Mouse (Mus musculus) embryonic facial prominence, embryonic 11.5 days (tissue): ENCODE results near the gene Defb26. TPM values are rescaled to one million over a fixed set of nuclear protein-coding genes. Genes with fewer than 3 reads are reported as not detected.

Experiments
- ATAC-seq: fragments of 200-750 bp; cut with Nextera tagmentation; replicated peaks from 2 replicates; pipeline ENCODE4 v1.8.0; 2017; ENCODE audit warnings: low read depth; ENCODE audit not compliant: insufficient number of reproducible peaks, low FRiP score, low TSS enrichment
- DNase-seq: peaks from one replicate; pipeline ENCODE4 v3.0.0-alpha.2; 2015; ENCODE audit warnings: low spot score
- H3K27ac ChIP-seq: fragments of 300-500 bp; sonication (generic); replicated peaks from 2 replicates; pipeline ENCODE4 v1.5.1; 2014; ENCODE audit warnings: mild to moderate bottlenecking, low read depth, low read length, control low read depth
- H3K27me3 ChIP-seq: fragments of 300-500 bp; sonication (generic); 2 replicates; pipeline ENCODE4 v1.6.1; 2014; ENCODE audit warnings: mild to moderate bottlenecking, low read length, moderate library complexity, mixed read lengths; ENCODE audit not compliant: control insufficient read depth, insufficient read depth
- H3K36me3 ChIP-seq: fragments of 300-500 bp; sonication (generic); replicated peaks from 2 replicates; pipeline ENCODE4 v1.6.1; 2014; ENCODE audit warnings: low read depth, mild to moderate bottlenecking, low read length, moderate library complexity, mixed read lengths; ENCODE audit not compliant: control insufficient read depth, insufficient read depth
- H3K4me1 ChIP-seq: fragments of 300-500 bp; sonication (generic); 2 replicates; pipeline ENCODE4 v1.6.1; 2014; ENCODE audit warnings: low read length, mixed read lengths; ENCODE audit not compliant: control insufficient read depth, insufficient read depth
- H3K4me2 ChIP-seq: fragments of 300-500 bp; sonication (generic); 2 replicates; pipeline ENCODE4 v1.6.1; 2014; ENCODE audit warnings: low read depth, mild to moderate bottlenecking, control low read depth, low read length, moderate library complexity
- H3K4me3 ChIP-seq: fragments of 300-500 bp; sonication (generic); 2 replicates; pipeline ENCODE4 v1.5.1; 2014; ENCODE audit warnings: low read depth, low read length, control low read depth
- H3K9ac ChIP-seq: fragments of 300-500 bp; sonication (generic); replicated peaks from 2 replicates; pipeline ENCODE4 v1.6.1; 2014; ENCODE audit warnings: mild to moderate bottlenecking, control low read depth, low read length
- H3K9me3 ChIP-seq: fragments of 300-500 bp; sonication (generic); replicated peaks from 2 replicates; pipeline ENCODE4 v1.6.1; 2016; ENCODE audit warnings: mild to moderate bottlenecking, low read length, inconsistent platforms, mixed read lengths; ENCODE audit not compliant: control insufficient read depth
- WGBS: fragments of 180-500 bp; shearing (Covaris S2); extraction: QIAGEN DNeasy Blood & Tissue Kit; methylation state at CpG from one replicate; pipeline ENCODE4 v1.1.7; 2014; 5-methylcytosine and 5-hydroxymethylcytosine counted together
- polyA plus RNA-seq: library from polyadenylated mRNA; unstranded; fragments of >200 nt; fragmentation: Nextera tagmentation; extraction: Ambion mirVana; gene quantifications from 2 replicates; pipeline ENCODE4 v1.2.1, GENCODE M21; 2014

Defb26 gene
- polyA plus RNA-seq, 1 experiment from 2014 or later, result not detected

- Histone ChIP-seq H3K9me3 (no peaks in the 10 kb centered on the region), H3K4me3 (no peak overlapping the region), H3K27ac (no peak overlapping the region), H3K27me3 (no peaks in the 10 kb centered on the region), H3K9ac (no peak overlapping the region), H3K4me2 (no peak overlapping the region), H3K36me3 (no peaks in the 10 kb centered on the region), H3K4me1 (no peaks in the 10 kb centered on the region)
- ATAC-seq (no peak), DNase-seq (no peak)
- WGBS, result 60% methylated on average over 13 of the region's 13 CpGs
These were observed 52.3 kb downstream of the Defb26 start for GRCm38 (mm10) chr2:152459241-152459640.

Other genes with a start within 250 kb of the Defb26 start
- gene Tbc1d20, start 217.9 kb downstream of the Defb26 start, polyA plus RNA-seq, result 25.4 and 26.4 TPM in 2 replicates
- gene Rbck1, start 179.0 kb downstream of the Defb26 start, polyA plus RNA-seq, result 58.2 and 64.9 TPM in 2 replicates
- gene Trib3, start 167.7 kb downstream of the Defb26 start, polyA plus RNA-seq, result 1.4 and 1.7 TPM in 2 replicates
- 3.0 and 4.2 TPM in 2 replicates for gene Nrsn2, start 135.1 kb downstream of the Defb26 start, polyA plus RNA-seq
- 19.6 and 20.7 TPM in 2 replicates for gene Sox12, start 113.6 kb downstream of the Defb26 start, polyA plus RNA-seq
- 61.6 and 67.7 TPM in 2 replicates for gene Zcchc3, start 96.7 kb downstream of the Defb26 start, polyA plus RNA-seq
- gene 6820408C15Rik, start 96.1 kb downstream of the Defb26 start, polyA plus RNA-seq, result 0.17 and 0.24 TPM in 2 replicates
- not detected in 2 replicates for gene Defb23, start 47.1 kb downstream of the Defb26 start, polyA plus RNA-seq
- not detected in 2 replicates for gene Defb20, start 34.6 kb downstream of the Defb26 start, polyA plus RNA-seq
- not detected in 2 replicates for gene Defb22, start 21.6 kb downstream of the Defb26 start, polyA plus RNA-seq
- gene Defb28, start 6.6 kb upstream of the Defb26 start, polyA plus RNA-seq, result not detected in 2 replicates
- not detected in 2 replicates for gene Defb29, start 28.4 kb upstream of the Defb26 start, polyA plus RNA-seq
- not detected in 2 replicates for gene Gm17416, start 57.6 kb upstream of the Defb26 start, polyA plus RNA-seq
- not detected in 2 replicates for gene Defb21, start 61.1 kb upstream of the Defb26 start, polyA plus RNA-seq
- gene Defb19, start 68.6 kb upstream of the Defb26 start, polyA plus RNA-seq, result not detected in 2 replicates
- gene Defb45, start 87.7 kb upstream of the Defb26 start, polyA plus RNA-seq, result not detected in 2 replicates
- gene Defb36, start 92.6 kb upstream of the Defb26 start, polyA plus RNA-seq, result not detected in 2 replicates
- gene Defb25, start 111.4 kb upstream of the Defb26 start, polyA plus RNA-seq, result not detected in 2 replicates
- 0.36 and 0.91 TPM in 2 replicates for gene Rem1, start 115.3 kb upstream of the Defb26 start, polyA plus RNA-seq
- gene H13, start 157.8 kb upstream of the Defb26 start, polyA plus RNA-seq, result 115 and 118 TPM in 2 replicates
- 40.6 and 45.1 TPM in 2 replicates for gene Mcts2, start 175.3 kb upstream of the Defb26 start, polyA plus RNA-seq
- gene Id1, start 224.6 kb upstream of the Defb26 start, polyA plus RNA-seq, result 166 and 179 TPM in 2 replicates
- 9.8 and 11.1 TPM in 2 replicates for gene Cox4i2, start 242.5 kb upstream of the Defb26 start, polyA plus RNA-seq